Mouse (Mus musculus) urinary bladder, postnatal 14 days (tissue): ENCODE measurements around the gene 6330403K07Rik.
A peak's percentile ranks its signal among the peaks of the same experiment; 100 is the strongest.

ENCODE experiments used
- DNase-seq: peaks from one replicate; pipeline ENCODE4 v3.0.0; 2021; ENCODE audit warnings: low spot score

The 6330403K07Rik gene

DNA sequence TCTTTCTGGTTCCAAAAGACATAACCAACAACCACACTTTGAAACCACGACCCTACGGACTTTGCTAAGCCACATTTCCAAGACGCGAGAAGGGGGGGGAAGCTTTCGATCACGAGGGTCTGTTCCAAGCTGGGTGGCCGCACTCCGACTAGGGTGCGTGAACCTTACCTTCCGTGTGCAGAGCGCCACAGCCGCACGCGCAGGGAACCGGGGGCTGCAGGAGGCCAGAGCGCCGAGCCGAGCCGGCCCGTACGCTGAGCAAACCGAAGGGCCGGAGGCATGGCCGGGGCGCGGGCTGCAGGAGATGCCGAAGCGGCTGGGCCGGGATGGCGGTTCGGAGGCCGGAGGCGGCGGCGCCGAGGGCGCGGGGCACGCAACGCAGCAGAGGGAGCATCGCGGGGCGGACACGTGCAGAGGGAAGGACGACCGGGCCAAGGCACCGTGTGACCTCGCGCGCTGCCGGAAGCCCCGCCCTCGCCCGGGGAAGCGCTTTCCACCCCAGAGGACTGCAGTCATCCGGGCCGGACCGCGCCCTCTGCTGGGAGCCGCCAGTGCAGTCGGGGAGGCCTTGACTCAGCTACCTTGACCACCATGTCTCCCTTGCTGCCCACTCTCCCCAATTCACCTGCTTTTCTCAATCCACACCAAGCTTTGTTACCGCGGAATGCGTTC is 50.6 kb downstream of the 6330403K07Rik start, which contains the start of gene C1qbp:
Gene C1qbp, minus strand, starts transcription at position 470 of the 672 bp plus-strand sequence.
- DNase-seq = peak; percentile 96

DNA sequence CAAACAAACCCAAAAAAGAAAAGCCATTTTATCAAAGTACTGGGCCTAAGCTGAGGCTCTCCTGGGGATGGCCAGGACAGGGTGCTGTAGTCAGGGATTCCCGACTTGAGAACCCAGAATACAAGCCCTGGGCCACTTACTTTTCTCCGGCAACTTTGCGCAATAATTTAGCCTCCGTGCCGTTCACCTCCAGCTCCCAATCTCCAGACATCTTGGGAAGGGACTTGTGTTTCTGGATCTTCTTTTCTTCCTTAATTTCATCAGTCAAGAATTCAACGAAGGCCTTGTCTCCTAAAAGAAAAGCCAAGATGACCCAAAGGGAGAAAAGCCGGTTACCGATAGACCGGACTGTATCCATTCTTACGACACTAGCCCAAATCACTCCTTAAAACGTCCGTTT is 51.3 kb downstream of the 6330403K07Rik start:
- DNase-seq = no peak
